ENCODE assay signal across 30 mouse cellular contexts in the genomic region with DNA sequence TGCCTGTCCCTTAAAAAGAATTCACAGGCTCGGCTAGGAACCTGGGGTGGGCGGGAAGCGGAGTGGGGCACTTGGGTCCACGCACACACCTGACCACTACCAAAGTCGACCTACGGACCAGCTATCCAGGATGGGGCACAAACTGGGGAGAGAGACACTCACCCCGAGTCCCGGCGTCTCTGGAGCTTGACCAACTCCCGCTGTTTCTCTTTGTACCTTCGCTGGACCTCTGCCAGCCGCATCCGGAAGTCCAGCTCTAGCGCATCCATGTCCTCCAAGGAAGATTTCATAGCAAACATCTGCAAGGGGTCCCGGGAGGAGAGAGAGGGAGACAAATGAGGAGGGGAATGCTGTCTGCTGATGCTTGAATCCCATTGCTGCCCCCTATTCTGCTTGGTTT. TPM values are rescaled to one million over a fixed set of nuclear protein-coding genes. Genes with fewer than 3 reads are reported as not detected.
DNase-seq lines count a peak whose midpoint lies in the region; ATAC-seq and TF ChIP-seq lines count a peak whose summit lies in the region.
"Had no signal": no experiment of that assay in that cellular context is flagged by ENCODE, and none has a peak within 500 bp of the region (broad histone marks: within the 10 kb centered on the region; RNA-seq: fewer than 3 reads in every experiment).

No protein-coding gene starts in this region.

- no peak for ATAC-seq in forebrain, embryonic 13.5 days
- ATAC-seq in forebrain, postnatal 0 days = no peak
- no peak for ATAC-seq in midbrain, embryonic 15.5 days (replicated peaks)
- ATAC-seq in midbrain, embryonic 16.5 days = no peak
- ATAC-seq in forebrain, embryonic 15.5 days (replicated peaks) = no peak
- no peak for ATAC-seq in inflammation-experienced regulatory T-cells, adult 6 months
- ATAC-seq: hindbrain, embryonic 16.5 days; intestine, embryonic 15.5 days; liver, embryonic 12.5 days; liver, postnatal 0 days; Patski had no signal

- TF ChIP-seq EP300 in ES-Bruce4 (IDR thresholded peaks at IDR 0.05; ENCODE audit: insufficient read depth, low read depth, low read length) = no peak

- 68% methylated on average over 15 of the region's 15 CpGs for WGBS in forebrain, embryonic 13.5 days
- WGBS in forebrain, postnatal 0 days = 53% methylated on average over 15 of the region's 15 CpGs
- WGBS in midbrain, embryonic 15.5 days = 69% methylated on average over 15 of the region's 15 CpGs
- WGBS in midbrain, embryonic 16.5 days = 68% methylated on average over 15 of the region's 15 CpGs
- WGBS in forebrain, embryonic 15.5 days = 61% methylated on average over 15 of the region's 15 CpGs

- H3K4me3 ChIP-seq in forebrain, embryonic 13.5 days = no peak overlapping the region
- no peak overlapping the region for H3K4me3 ChIP-seq in forebrain, postnatal 0 days (ENCODE audit: low read depth, low read length)
- no peak overlapping the region for H3K4me3 ChIP-seq in midbrain, embryonic 15.5 days
- H3K4me3 ChIP-seq in midbrain, embryonic 16.5 days (ENCODE audit: low read depth, low read length) = no peak overlapping the region
- H3K4me3 ChIP-seq in ES-Bruce4 (ENCODE audit: low read depth, low read length) = peak overlapping the region; percentile 19
- H3K4me3 ChIP-seq in forebrain, embryonic 15.5 days = no peak overlapping the region
- H3K4me3 ChIP-seq: embryonic facial prominence, embryonic 15.5 days; intestine, embryonic 15.5 days; layer of hippocampus, adult 2 months; left cerebral cortex, adult 2 months; limb, embryonic 12.5 days; liver, embryonic 12.5 days; megakaryocyte, embryonic 14.5 days had no signal

- peak overlapping the region; percentile 25; the same call in 1 of the 2 replicates for H3K27ac ChIP-seq in forebrain, embryonic 13.5 days
- no peak overlapping the region for H3K27ac ChIP-seq in forebrain, postnatal 0 days (ENCODE audit: low read depth, low read length)
- H3K27ac ChIP-seq in midbrain, embryonic 15.5 days = 0 out of 2 replicates have a peak overlapping the region, but pooled peaks have one; percentile 7
- H3K27ac ChIP-seq in midbrain, embryonic 16.5 days (ENCODE audit: low read length) = no peak overlapping the region
- H3K27ac ChIP-seq in ES-Bruce4 (ENCODE audit: insufficient read depth, low read length) = no peak overlapping the region
- 0 out of 2 replicates have a peak overlapping the region, but pooled peaks have one; percentile 8 for H3K27ac ChIP-seq in forebrain, embryonic 15.5 days (replicated peaks)
- H3K27ac ChIP-seq: intestine, embryonic 15.5 days; layer of hippocampus, adult 2 months; left cerebral cortex, adult 2 months; liver, embryonic 12.5 days had no signal

- no peak for TF ChIP-seq CTCF in forebrain, postnatal 0 days (IDR thresholded peaks at IDR 0.05; ENCODE audit: low read depth)
- TF ChIP-seq CTCF in ES-Bruce4 (IDR thresholded peaks at IDR 0.05; ENCODE audit: low read depth, low read length) = no peak

- H3K36me3 ChIP-seq in forebrain, embryonic 13.5 days (ENCODE audit: poor library complexity, severe bottlenecking) = peaks cover 86% of the 10 kb centered on the region
- peaks cover 61% of the 10 kb centered on the region for H3K36me3 ChIP-seq in forebrain, postnatal 0 days (ENCODE audit: insufficient read depth)
- peaks cover 34% of the 10 kb centered on the region for H3K36me3 ChIP-seq in midbrain, embryonic 15.5 days (replicated peaks)
- peaks cover 13% of the 10 kb centered on the region for H3K36me3 ChIP-seq in midbrain, embryonic 16.5 days (ENCODE audit: control insufficient read depth, insufficient read depth, low read length)
- no peaks in the 10 kb centered on the region for H3K36me3 ChIP-seq in ES-Bruce4 (ENCODE audit: control insufficient read depth, insufficient read depth, low read length, poor library complexity, severe bottlenecking)
- H3K36me3 ChIP-seq in forebrain, embryonic 15.5 days = peaks cover 64% of the 10 kb centered on the region

- H3K4me2 ChIP-seq in forebrain, embryonic 13.5 days = no peak overlapping the region
- H3K4me2 ChIP-seq in forebrain, postnatal 0 days (ENCODE audit: low read depth) = no peak overlapping the region
- H3K4me2 ChIP-seq in midbrain, embryonic 15.5 days = no peak overlapping the region
- H3K4me2 ChIP-seq in midbrain, embryonic 16.5 days (ENCODE audit: low read length) = no peak overlapping the region
- no peak overlapping the region for H3K4me2 ChIP-seq in forebrain, embryonic 15.5 days (replicated peaks)
- H3K4me2 ChIP-seq: embryonic facial prominence, embryonic 15.5 days; heart, embryonic 11.5 days; intestine, embryonic 15.5 days; limb, embryonic 12.5 days; liver, embryonic 12.5 days had no signal

- no peaks in the 10 kb centered on the region for H3K27me3 ChIP-seq in forebrain, embryonic 13.5 days
- no peaks in the 10 kb centered on the region for H3K27me3 ChIP-seq in forebrain, postnatal 0 days (ENCODE audit: insufficient read depth, low read length)
- H3K27me3 ChIP-seq in midbrain, embryonic 15.5 days (replicated peaks) = no peaks in the 10 kb centered on the region
- H3K27me3 ChIP-seq in midbrain, embryonic 16.5 days (ENCODE audit: control insufficient read depth, insufficient read depth, low read depth, low read length) = no peaks in the 10 kb centered on the region
- H3K27me3 ChIP-seq in ES-Bruce4 (ENCODE audit: control insufficient read depth, insufficient read depth, low read length, poor library complexity, severe bottlenecking) = no peaks in the 10 kb centered on the region
- no peaks in the 10 kb centered on the region for H3K27me3 ChIP-seq in forebrain, embryonic 15.5 days
- H3K27me3 ChIP-seq: embryonic facial prominence, embryonic 15.5 days; intestine, embryonic 15.5 days; limb, embryonic 12.5 days; liver, embryonic 12.5 days; megakaryocyte, embryonic 14.5 days; Patski had no signal

- no peak overlapping the region for H3K9ac ChIP-seq in forebrain, embryonic 13.5 days
- no peak overlapping the region for H3K9ac ChIP-seq in forebrain, postnatal 0 days
- H3K9ac ChIP-seq in midbrain, embryonic 15.5 days = no peak overlapping the region
- H3K9ac ChIP-seq in midbrain, embryonic 16.5 days (ENCODE audit: low read depth, low read length) = no peak overlapping the region
- no peak overlapping the region for H3K9ac ChIP-seq in ES-Bruce4 (ENCODE audit: low read depth, poor library complexity, severe bottlenecking)
- H3K9ac ChIP-seq in forebrain, embryonic 15.5 days (replicated peaks) = no peak overlapping the region
- H3K9ac ChIP-seq: embryonic facial prominence, embryonic 15.5 days; intestine, embryonic 15.5 days; limb, embryonic 12.5 days; liver, embryonic 12.5 days; liver, postnatal 0 days had no signal

- no peak for DNase-seq in forebrain, postnatal 0 days
- DNase-seq: adrenal gland, postnatal 10 days; B cell, adult 2 months; cerebellum, adult 11 months; cerebellum, adult 9-11 months; gastrocnemius, postnatal 36 days; heart, adult 18-20 months; heart, postnatal 36 days; kidney, adult 2 months; liver, postnatal 0 days; lung, postnatal 4 days; right cerebral cortex, adult 18-20 months; spleen, adult 18-20 months; thymus, postnatal 4 days had no signal

- peaks cover 49% of the 10 kb centered on the region for H3K4me1 ChIP-seq in forebrain, embryonic 13.5 days
- peaks cover 24% of the 10 kb centered on the region; the same call in 1 of the 2 replicates for H3K4me1 ChIP-seq in forebrain, postnatal 0 days (ENCODE audit: insufficient read depth)
- peaks cover 42% of the 10 kb centered on the region for H3K4me1 ChIP-seq in midbrain, embryonic 15.5 days
- peaks cover 31% of the 10 kb centered on the region for H3K4me1 ChIP-seq in midbrain, embryonic 16.5 days (ENCODE audit: control insufficient read depth, insufficient read depth, low read length)
- H3K4me1 ChIP-seq in ES-Bruce4 (ENCODE audit: control insufficient read depth, insufficient read depth, low read length) = peaks cover 6% of the 10 kb centered on the region
- H3K4me1 ChIP-seq in forebrain, embryonic 15.5 days = peaks cover 74% of the 10 kb centered on the region

- no peak for TF ChIP-seq POLR2A in ES-Bruce4 (IDR thresholded peaks at IDR 0.05; ENCODE audit: insufficient read depth, low read length)

- H3K9me3 ChIP-seq in forebrain, embryonic 13.5 days (replicated peaks) = no peaks in the 10 kb centered on the region
- no peaks in the 10 kb centered on the region for H3K9me3 ChIP-seq in forebrain, postnatal 0 days (ENCODE audit: low read length)
- H3K9me3 ChIP-seq in midbrain, embryonic 15.5 days = no peaks in the 10 kb centered on the region
- no peaks in the 10 kb centered on the region for H3K9me3 ChIP-seq in midbrain, embryonic 16.5 days (replicated peaks; ENCODE audit: control insufficient read depth, low read length, poor library complexity, severe bottlenecking)
- H3K9me3 ChIP-seq in ES-Bruce4 (replicated peaks; ENCODE audit: control insufficient read depth, insufficient read depth, low read length, poor library complexity, severe bottlenecking) = no peaks in the 10 kb centered on the region
- no peaks in the 10 kb centered on the region for H3K9me3 ChIP-seq in forebrain, embryonic 15.5 days
- H3K9me3 ChIP-seq: embryonic facial prominence, embryonic 15.5 days; intestine, embryonic 15.5 days; limb, embryonic 12.5 days; liver, embryonic 12.5 days; megakaryocyte, embryonic 14.5 days had no signal

RNA-seq across cellular contexts. Expression of gene Tnrc18, which starts 52.6 kb away (rescaled TPM):
- 34.7 and 35.9 TPM in 2 replicates for polyA plus RNA-seq in forebrain, embryonic 13.5 days (2015; fragmentation: Nextera tagmentation; extraction: Ambion mirVana)
- total RNA-seq in forebrain, postnatal 0 days (2014; rRNA removed) = 99.7 and 116 TPM in 2 replicates
- polyA plus RNA-seq in forebrain, postnatal 0 days (2015; fragmentation: Nextera tagmentation; extraction: Ambion mirVana) = 14.9 and 23.4 TPM in 2 replicates
- 36.3 and 38.6 TPM in 2 replicates for polyA plus RNA-seq in midbrain, embryonic 15.5 days (2015; fragmentation: Nextera tagmentation; extraction: Ambion mirVana)
- 23.3 and 27.7 TPM in 2 replicates for polyA plus RNA-seq in midbrain, embryonic 16.5 days (2015; fragmentation: Nextera tagmentation; extraction: Ambion mirVana)
- 13.9 and 20.2 TPM in 2 replicates for polyA plus RNA-seq in ES-Bruce4 (2011; ENCODE audit: insufficient read depth, insufficient read length, low read depth, missing spikeins)
- polyA plus RNA-seq in forebrain, embryonic 15.5 days (2015; fragmentation: Nextera tagmentation; extraction: Ambion mirVana) = 45.9 and 48.3 TPM in 2 replicates
- 1 to 10 TPM; 1.6 to 4.4 (median 2.9) TPM for polyA plus RNA-seq in inflammation-experienced regulatory T-cells, adult 6 months (2017; shearing (Covaris generic))

Comparison
In these comparisons a context has a peak if more than half of its experiments do, and no peak if none do; other contexts are left out.
1. H3K27ac ChIP-seq: peak in forebrain, embryonic 13.5 days (single experiment), midbrain, embryonic 15.5 days (single experiment) and forebrain, embryonic 15.5 days (single experiment); none in forebrain, postnatal 0 days (single experiment), midbrain, embryonic 16.5 days (single experiment) and ES-Bruce4 (single experiment).